In genomic region chr9:30190078-30190477, GRCm38 (mm10) we compare ENCODE assay signal across 24 mouse cellular contexts.
DNase-seq lines count a peak whose midpoint lies in the region; ATAC-seq and TF ChIP-seq lines count a peak whose summit lies in the region.
"Had no signal": no experiment of that assay in that cellular context is flagged by ENCODE, and none has a peak within 500 bp of the region (broad histone marks: within the 10 kb centered on the region; RNA-seq: fewer than 3 reads in every experiment).

No protein-coding gene starts in this region.

- no peaks in the 10 kb centered on the region for H3K27me3 ChIP-seq in cerebellum, adult 2 months (ENCODE audit: control insufficient read depth, insufficient read depth, low read length)
- no peaks in the 10 kb centered on the region for H3K27me3 ChIP-seq in intestine, embryonic 15.5 days (replicated peaks)
- H3K27me3 ChIP-seq: CH12.LX; kidney, embryonic 15.5 days; limb, embryonic 13.5 days had no signal

- no peak for TF ChIP-seq CTCF in cerebellum, adult 2 months (IDR thresholded peaks at IDR 0.05; ENCODE audit: borderline replicate concordance, insufficient read depth, low read depth, low read length)

- peaks cover 8% of the 10 kb centered on the region for H3K4me1 ChIP-seq in cerebellum, adult 2 months (ENCODE audit: control insufficient read depth, insufficient read depth, low read length)
- H3K4me1 ChIP-seq in intestine, embryonic 15.5 days (replicated peaks) = no peaks in the 10 kb centered on the region
- H3K4me1 ChIP-seq: kidney, embryonic 15.5 days; limb, embryonic 13.5 days had no signal

- no peak overlapping the region for H3K27ac ChIP-seq in cerebellum, adult 2 months (ENCODE audit: insufficient read depth, low read length)
- H3K27ac ChIP-seq in intestine, embryonic 15.5 days = no peak overlapping the region
- H3K27ac ChIP-seq: kidney, embryonic 15.5 days; limb, embryonic 13.5 days; stomach, postnatal 0 days had no signal

- peak; percentile 69 for DNase-seq in heart, adult 11 months
- no peak for DNase-seq in heart, postnatal 14 days
- DNase-seq in brain, adult 2 months (ENCODE audit: low read depth, low spot score) = peak; percentile 96
- peak; percentile 78 to 94 for DNase-seq in cerebellum, adult 2 months
- DNase-seq in cerebellum, postnatal 14 days = peak; percentile 93 to 96
- no peak for DNase-seq in Muller cell, postnatal 12 days (ENCODE audit: inconsistent ontology term)
- DNase-seq in ovary, adult 18-20 months (ENCODE audit: low spot score) = no peak
- DNase-seq: adrenal gland, postnatal 14 days; kidney, adult 18-20 months; kidney, postnatal 25 days; lung, postnatal 36 days; retina, postnatal 1 day; right cerebral cortex, postnatal 4 days; thymus, adult 18-20 months; thymus, postnatal 25 days had no signal

- no peak overlapping the region for H3K4me2 ChIP-seq in intestine, embryonic 15.5 days (replicated peaks)
- H3K4me2 ChIP-seq: kidney, embryonic 15.5 days; limb, embryonic 13.5 days; liver, embryonic 11.5 days; midbrain, embryonic 11.5 days had no signal

- intact Hi-C loops in heart, postnatal 14 days (cut with DNase I) = no loop called here

- 10% methylated on average over 5 of the region's 5 CpGs for WGBS in cerebellum, adult 2 months
- WGBS in intestine, embryonic 15.5 days = 95% methylated on average over 5 of the region's 5 CpGs

- ATAC-seq in intestine, embryonic 15.5 days = no peak
- ATAC-seq: forebrain, embryonic 16.5 days had no signal

- H3K9ac ChIP-seq in intestine, embryonic 15.5 days = no peak overlapping the region
- H3K9ac ChIP-seq: kidney, embryonic 15.5 days; limb, embryonic 13.5 days had no signal

- H3K9me3 ChIP-seq in intestine, embryonic 15.5 days = no peaks in the 10 kb centered on the region
- H3K9me3 ChIP-seq: kidney, embryonic 15.5 days; limb, embryonic 13.5 days had no signal

- H3K4me3 ChIP-seq in cerebellum, adult 2 months (replicated peaks; ENCODE audit: insufficient read depth, low read depth, low read length) = no peak overlapping the region
- H3K4me3 ChIP-seq in intestine, embryonic 15.5 days (replicated peaks) = no peak overlapping the region
- H3K4me3 ChIP-seq: erythroblast, embryonic 14.5 days; kidney, embryonic 15.5 days; limb, embryonic 13.5 days had no signal

- TF ChIP-seq POLR2A in cerebellum, adult 2 months (IDR thresholded peaks at IDR 0.05; ENCODE audit: borderline replicate concordance, insufficient read depth, low read length) = no peak

- no peaks in the 10 kb centered on the region for H3K36me3 ChIP-seq in intestine, embryonic 15.5 days
- H3K36me3 ChIP-seq: kidney, embryonic 15.5 days; limb, embryonic 13.5 days had no signal

Comparison
In these comparisons a context has a peak if more than half of its experiments do, and no peak if none do; other contexts are left out.
1. DNase-seq: peak in heart, adult 11 months (single experiment), brain, adult 2 months (single experiment), cerebellum, adult 2 months (2 of 2) and cerebellum, postnatal 14 days (2 of 2); none in heart, postnatal 14 days (0 of 2), Muller cell, postnatal 12 days (single experiment) and ovary, adult 18-20 months (single experiment).